Mouse (Mus musculus) adrenal gland, adult 18-20 months (tissue): ENCODE measurements around the gene Taar8c. TPM values are rescaled to one million over a fixed set of nuclear protein-coding genes. Genes with fewer than 3 reads are reported as not detected.
"Not testable (repeated sequence)": the region's sequence is repeated elsewhere in the genome, so short reads cannot be mapped to it uniquely, and the experiment has no call there.

Experiments
- DNase-seq, 2 experiments: peaks; one replicate each; pipeline ENCODE4 v3.0.0; 2021 to 2022; ENCODE audit warnings: low spot score in 2 of 2
- long read RNA-seq, 2 experiments: library from polyadenylated mRNA; stranded (forward); transcript quantifications; one replicate each; pipeline ENCODE4 v2.0.0; 2021
- total RNA-seq, 2 experiments: library from RNA; stranded (reverse); gene quantifications; 1 replicate in 1 of 2; 2 replicates in 1 of 2; pipeline ENCODE4 v1.2.3; 2021

Taar8c gene
- total RNA-seq, result not detected
- long read RNA-seq, experiment 1, result 0 reads
- long read RNA-seq, experiment 2, result 0 reads

- DNase-seq, result not testable (repeated sequence)
Observed at GRCm38 (mm10) chr10:24101812-24102211, at the start of gene Taar8c. Taar8c (minus strand) TSS chr10:24101912.

- DNase-seq, result no peak
Observed at GRCm38 (mm10) chr10:24150086-24150485, 48.4 kb upstream of the Taar8c start.

GRCm38 (mm10) chr10:24149135-24149781 is 47.5 kb upstream of the Taar8c start, which contains the start of gene Stx7:
Stx7 (plus strand) TSS chr10:24149302.
- peak; percentile 92 to 94 for DNase-seq

- no peak for DNase-seq
Observed at GRCm38 (mm10) chr10:24142735-24143134, 41.0 kb upstream of the Taar8c start.

- DNase-seq, result no peak
Observed at GRCm38 (mm10) chr10:24138623-24139261, 37.0 kb upstream of the Taar8c start.

GRCm38 (mm10) chr10:24134071-24134645 is 32.4 kb upstream of the Taar8c start:
- no peak for DNase-seq

GRCm38 (mm10) chr10:24133132-24133531 is 31.4 kb upstream of the Taar8c start:
- no peak for DNase-seq

GRCm38 (mm10) chr10:24132273-24132672 is 30.6 kb upstream of the Taar8c start:
- DNase-seq, result no peak

- DNase-seq, result peak; percentile 36 to 37
Observed at GRCm38 (mm10) chr10:24131451-24132262, 29.9 kb upstream of the Taar8c start.

GRCm38 (mm10) chr10:24111116-24111778 is 9.5 kb upstream of the Taar8c start:
- DNase-seq, result peak; percentile 25 to 35

- DNase-seq, result not testable (repeated sequence)
Observed at GRCm38 (mm10) chr10:24109434-24109833, 7.7 kb upstream of the Taar8c start, which contains the start of gene Taar9. Taar9 (minus strand) TSS chr10:24109534.

GRCm38 (mm10) chr10:24108236-24108635 is 6.5 kb upstream of the Taar8c start:
- DNase-seq, result no peak

GRCm38 (mm10) chr10:24107747-24108146 is 6.0 kb upstream of the Taar8c start:
- DNase-seq, result no peak

- DNase-seq, result not testable (repeated sequence)
Observed at GRCm38 (mm10) chr10:24103299-24103698, 1.6 kb upstream of the Taar8c start.

- not testable (repeated sequence) for DNase-seq
Observed at GRCm38 (mm10) chr10:24097010-24097409, 4.7 kb downstream of the Taar8c start.

GRCm38 (mm10) chr10:24092194-24092593 is 9.5 kb downstream of the Taar8c start, which contains the start of gene Taar8b:
Taar8b (minus strand) TSS chr10:24092294.
- DNase-seq, result no peak

GRCm38 (mm10) chr10:24087168-24087567 is 14.5 kb downstream of the Taar8c start:
- no peak for DNase-seq

GRCm38 (mm10) chr10:24086555-24086954 is 15.2 kb downstream of the Taar8c start:
- no peak for DNase-seq

- no peak for DNase-seq
Observed at GRCm38 (mm10) chr10:24085936-24086335, 15.8 kb downstream of the Taar8c start.

- DNase-seq, result peak; percentile 27 to 32
Observed at GRCm38 (mm10) chr10:24080166-24080565, 21.5 kb downstream of the Taar8c start.

- DNase-seq, result not testable (repeated sequence)
Observed at GRCm38 (mm10) chr10:24076200-24076599, 25.5 kb downstream of the Taar8c start, which contains the start of gene Taar8a. Taar8a (plus strand) TSS chr10:24076500.
